In genomic region chr9:65398279-65398678, GRCm38 (mm10) we compare ENCODE assay signal across 9 mouse cellular contexts. TPM values are rescaled to one million over a fixed set of nuclear protein-coding genes. Genes with fewer than 3 reads are reported as not detected.
DNase-seq lines count a peak whose midpoint lies in the region; ATAC-seq and TF ChIP-seq lines count a peak whose summit lies in the region.
"Had no signal": no experiment of that assay in that cellular context is flagged by ENCODE, and none has a peak within 500 bp of the region (broad histone marks: within the 10 kb centered on the region; RNA-seq: fewer than 3 reads in every experiment).

TSS of gene Rasl12 (plus strand) at chr9:65398506.

- H3K9ac ChIP-seq in embryonic facial prominence, embryonic 12.5 days: peak within 1 kb of the TSS; percentile 38
- H3K9ac ChIP-seq in limb, embryonic 14.5 days (ENCODE audit: low read depth, low read length, severe bottlenecking): peak within 1 kb of the TSS; percentile 61
- peak within 1 kb of the TSS; percentile 55 for H3K9ac ChIP-seq in midbrain, embryonic 14.5 days (replicated peaks; ENCODE audit: low read length)

- 0 out of 2 replicates have a peak, but pooled peaks cover 5% of the 10 kb centered on the region for H3K27me3 ChIP-seq in embryonic facial prominence, embryonic 12.5 days
- H3K27me3 ChIP-seq in limb, embryonic 14.5 days (ENCODE audit: control insufficient read depth, insufficient read depth, low read length): no peaks in the 10 kb centered on the region
- H3K27me3 ChIP-seq in midbrain, embryonic 14.5 days (ENCODE audit: control insufficient read depth, insufficient read depth, low read length): no peaks in the 10 kb centered on the region

- no peaks in the 10 kb centered on the region for H3K9me3 ChIP-seq in embryonic facial prominence, embryonic 12.5 days
- no peaks in the 10 kb centered on the region for H3K9me3 ChIP-seq in limb, embryonic 14.5 days (ENCODE audit: control insufficient read depth, low read length)
- H3K9me3 ChIP-seq in midbrain, embryonic 14.5 days (ENCODE audit: control insufficient read depth, low read length): no peaks in the 10 kb centered on the region

- ATAC-seq in embryonic facial prominence, embryonic 12.5 days (ENCODE audit: insufficient number of reproducible peaks, insufficient read depth, low FRiP score, low TSS enrichment): peak; percentile 67; the same call in 1 of the 2 replicates
- peak; percentile 90 for ATAC-seq in limb, embryonic 14.5 days (ENCODE audit: low FRiP score, low read depth)
- peak; percentile 70; the same call in 1 of the 2 replicates for ATAC-seq in midbrain, embryonic 14.5 days (ENCODE audit: low FRiP score, low TSS enrichment)

- H3K4me3 ChIP-seq in embryonic facial prominence, embryonic 12.5 days: peak within 1 kb of the TSS; percentile 48
- peak within 1 kb of the TSS; percentile 57 for H3K4me3 ChIP-seq in limb, embryonic 14.5 days (replicated peaks; ENCODE audit: low read length)
- H3K4me3 ChIP-seq in midbrain, embryonic 14.5 days (replicated peaks; ENCODE audit: low read depth, low read length): peak within 1 kb of the TSS; percentile 41

- WGBS in embryonic facial prominence, embryonic 12.5 days: under 1% methylated on average over 24 of the region's 24 CpGs
- WGBS in limb, embryonic 14.5 days: 0% methylated on average over 24 of the region's 24 CpGs
- WGBS in midbrain, embryonic 14.5 days: under 1% methylated on average over 24 of the region's 24 CpGs

- peaks cover 4% of the 10 kb centered on the region; the same call in 1 of the 2 replicates for H3K4me1 ChIP-seq in embryonic facial prominence, embryonic 12.5 days
- H3K4me1 ChIP-seq in limb, embryonic 14.5 days (ENCODE audit: control insufficient read depth, insufficient read depth, low read length): 0 out of 2 replicates have a peak, but pooled peaks cover 2% of the 10 kb centered on the region
- peaks cover 5% of the 10 kb centered on the region for H3K4me1 ChIP-seq in midbrain, embryonic 14.5 days (ENCODE audit: control insufficient read depth, insufficient read depth, low read length)

- peak; percentile 55; the same call in 1 of the 2 replicates for TF ChIP-seq POLR2A in limb, embryonic 14.5 days (IDR thresholded peaks at IDR 0.05; ENCODE audit: borderline replicate concordance, extremely low read depth, insufficient read depth, insufficient read length)

- DNase-seq in cerebellum, adult 11 months: peak; percentile 26
- no peak for DNase-seq in cerebellum, adult 9-10 months
- peak; percentile 83 for DNase-seq in heart, adult 18-20 months
- peak; percentile 37 for DNase-seq in kidney, adult 11 months
- DNase-seq in limb, embryonic 14.5 days (ENCODE audit: low spot score): peak; percentile 80
- DNase-seq in midbrain, embryonic 14.5 days: peak; percentile 80
- DNase-seq in spleen, postnatal 10 days (ENCODE audit: low spot score in 2 of 2): peak; percentile 21 to 62

- peak within 1 kb of the TSS; percentile 69 for H3K4me2 ChIP-seq in embryonic facial prominence, embryonic 12.5 days (replicated peaks)
- H3K4me2 ChIP-seq in limb, embryonic 14.5 days (replicated peaks; ENCODE audit: low read depth, low read length, severe bottlenecking): peak within 1 kb of the TSS; percentile 76
- H3K4me2 ChIP-seq in midbrain, embryonic 14.5 days (ENCODE audit: low read length): peak within 1 kb of the TSS; percentile 77

- H3K36me3 ChIP-seq in embryonic facial prominence, embryonic 12.5 days: no peaks in the 10 kb centered on the region
- H3K36me3 ChIP-seq in limb, embryonic 14.5 days (ENCODE audit: control insufficient read depth, insufficient read depth, low read length): no peaks in the 10 kb centered on the region
- no peaks in the 10 kb centered on the region for H3K36me3 ChIP-seq in midbrain, embryonic 14.5 days (ENCODE audit: control insufficient read depth, insufficient read depth, low read length)

- no peak within 1 kb of the TSS for H3K27ac ChIP-seq in embryonic facial prominence, embryonic 12.5 days
- H3K27ac ChIP-seq in limb, embryonic 14.5 days (replicated peaks; ENCODE audit: low read depth, low read length): no peak within 1 kb of the TSS
- H3K27ac ChIP-seq in midbrain, embryonic 14.5 days (replicated peaks; ENCODE audit: low read depth, low read length): no peak within 1 kb of the TSS

RNA-seq across cellular contexts. Expression of gene Rasl12, which starts in this region (rescaled TPM):
- polyA plus RNA-seq in embryonic facial prominence, embryonic 12.5 days (2016; fragmentation: Nextera tagmentation; extraction: Ambion mirVana): 11.7 and 11.9 TPM in 2 replicates
- total RNA-seq in heart, adult 18-20 months (2021): 1 to 10 TPM; 5.6 to 6.4 TPM
- polyA plus RNA-seq in limb, embryonic 14.5 days (2012; rRNA removed): 9.1 and 10.9 TPM in 2 replicates
- 9.6 and 9.9 TPM in 2 replicates for polyA plus RNA-seq in limb, embryonic 14.5 days (2014; fragmentation: Nextera tagmentation; extraction: Ambion mirVana)
- polyA plus RNA-seq in midbrain, embryonic 14.5 days (2014; fragmentation: Nextera tagmentation; extraction: Ambion mirVana): 6.5 and 7.1 TPM in 2 replicates
- total RNA-seq: neutrophil, adult 5-6 weeks had no signal
